Mouse (Mus musculus) urinary bladder, postnatal 36 days (tissue): ENCODE results near the gene Olfr598.
"Not testable (repeated sequence)": the region's sequence is repeated elsewhere in the genome, so short reads cannot be mapped to it uniquely, and the experiment has no call there.

Experiments used
- DNase-seq, 2 experiments: peaks; one replicate each; pipeline ENCODE4 v3.0.0; 2022; ENCODE audit warnings: low spot score in 2 of 2, mixed read lengths in 1 of 2

Olfr598 gene

DNA sequence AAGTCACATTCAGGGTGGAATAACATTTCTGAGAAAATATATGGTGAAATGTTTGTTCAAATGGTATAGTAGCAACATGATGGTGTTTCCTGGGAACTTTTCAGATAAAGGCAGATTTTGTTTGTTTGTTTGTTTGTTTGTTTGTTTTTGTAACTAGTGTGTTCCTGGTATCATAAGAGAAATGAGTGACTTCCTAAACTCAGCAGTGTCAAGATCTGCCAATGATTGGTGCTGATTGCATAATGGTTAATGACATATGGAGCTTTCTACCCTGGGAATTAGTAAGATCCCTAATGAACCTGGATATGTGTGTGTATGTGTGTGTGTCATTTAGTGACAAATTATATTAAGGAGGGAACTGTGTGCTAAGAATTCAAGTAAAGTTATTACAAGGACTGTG, at the start of gene Olfr598:
TSS of gene Olfr598 (plus strand) at position 301 of the 400 bp plus-strand sequence.
- DNase-seq: no peak

DNA sequence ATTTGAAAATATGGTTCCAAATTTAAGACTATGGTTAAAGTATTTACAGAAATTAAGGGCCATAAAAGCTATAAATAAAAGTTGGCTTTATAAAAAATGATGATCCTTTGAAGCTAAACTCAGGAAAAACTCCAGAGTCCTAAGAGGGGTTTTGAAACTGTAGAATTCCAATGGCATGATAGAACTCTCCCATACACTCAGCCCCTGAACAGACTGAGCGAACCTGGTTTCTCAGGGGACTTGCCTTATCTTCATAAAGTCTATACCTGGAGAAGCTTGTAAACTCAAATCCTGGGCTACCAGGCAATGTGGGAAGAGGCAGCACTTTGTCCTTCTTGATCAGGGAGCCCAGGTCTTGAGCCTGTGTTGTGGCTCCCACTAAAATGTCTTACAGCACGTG, 18.0 kb upstream of the Olfr598 start, which contains the start of gene Olfr596:
TSS of gene Olfr596 (plus strand) at position 301 of the 400 bp plus-strand sequence.
- not testable (repeated sequence) for DNase-seq

DNA sequence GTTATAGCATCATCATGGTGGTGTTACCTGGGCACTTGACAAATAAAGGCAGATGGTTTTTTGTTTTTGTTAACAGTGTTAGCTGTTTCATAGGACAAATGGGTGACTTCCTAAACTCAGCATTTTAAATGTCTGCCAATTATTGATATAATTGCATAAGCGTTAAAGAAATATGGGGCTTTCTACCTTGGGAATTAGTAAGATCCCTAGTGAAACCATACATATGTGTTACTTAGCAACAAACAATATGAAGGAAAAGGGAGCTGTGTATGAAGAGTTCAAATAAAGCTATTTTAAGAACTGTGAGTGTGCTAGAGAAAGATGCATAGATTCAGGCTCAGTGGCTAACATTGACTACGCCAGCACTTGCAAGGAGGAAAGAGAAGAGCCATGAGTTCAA, 7.4 kb upstream of the Olfr598 start, which contains the start of gene Olfr597:
TSS of gene Olfr597 (plus strand) at position 301 of the 400 bp plus-strand sequence.
- not testable (repeated sequence) for DNase-seq

DNA sequence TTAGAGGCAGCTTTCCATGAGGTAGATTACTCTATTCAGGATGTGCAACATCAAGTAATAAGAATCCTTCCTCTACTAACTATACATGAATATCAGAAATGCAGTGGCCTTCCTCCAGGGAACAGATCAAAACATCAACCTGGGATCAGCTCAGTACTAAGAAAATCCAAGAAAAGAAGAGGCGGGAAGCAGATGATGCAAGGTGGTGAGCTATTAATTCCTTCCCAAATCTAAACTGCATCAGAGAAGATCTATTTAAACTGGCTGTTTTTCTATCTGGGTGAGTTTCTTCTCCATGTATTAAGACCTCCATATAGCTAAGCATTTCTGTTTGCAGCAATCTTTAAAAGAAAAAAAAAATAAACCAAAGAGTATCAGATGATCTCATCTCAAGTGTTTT, 12.2 kb downstream of the Olfr598 start, which contains the start of gene Olfr599:
TSS of gene Olfr599 (plus strand) at position 301 of the 400 bp plus-strand sequence.
- DNase-seq: no peak

DNA sequence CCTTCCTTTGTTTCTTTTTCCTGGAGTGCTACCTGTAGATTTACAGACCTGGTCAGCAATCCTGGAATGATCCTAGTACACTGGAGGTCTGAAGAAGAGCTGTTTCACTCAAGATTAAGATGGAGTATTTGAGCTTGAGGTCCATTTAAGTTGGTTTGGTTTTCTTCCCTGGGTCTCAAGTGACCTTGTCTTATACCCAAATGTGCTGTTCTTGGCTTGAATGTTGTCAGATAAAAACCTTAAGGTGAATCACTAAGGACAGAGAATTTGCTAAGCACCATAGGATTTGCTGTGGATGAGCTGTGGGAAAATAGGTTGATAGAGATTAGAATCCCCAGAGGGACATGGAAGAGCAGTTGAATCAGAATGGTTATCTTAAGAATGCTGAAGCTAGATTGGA, 26.2 kb downstream of the Olfr598 start, which contains the start of gene Olfr600:
TSS of gene Olfr600 (minus strand) at position 101 of the 400 bp plus-strand sequence.
- DNase-seq: no peak

DNA sequence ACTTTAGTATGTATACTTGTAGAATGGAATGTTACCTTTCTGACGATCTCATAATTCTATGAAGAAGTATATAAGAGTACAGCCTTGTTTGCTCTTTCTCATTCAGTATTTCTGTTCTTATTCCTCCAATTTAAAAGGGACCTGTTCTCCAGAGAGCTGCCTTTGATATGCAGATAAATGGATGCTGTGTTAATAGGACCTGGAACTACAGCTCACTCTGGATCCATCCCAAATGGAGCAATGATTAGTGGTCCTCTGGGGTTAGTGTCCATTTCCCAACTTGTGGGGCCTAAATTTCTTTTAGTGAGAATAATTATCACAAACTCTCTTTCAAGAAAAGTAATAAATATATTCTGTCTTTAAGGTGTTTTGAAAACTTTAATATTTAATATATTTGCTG, 39.2 kb downstream of the Olfr598 start, which contains the start of gene Olfr601:
TSS of gene Olfr601 (minus strand) at position 101 of the 400 bp plus-strand sequence.
- DNase-seq: no peak
